Mouse (Mus musculus): ENCODE data around the gene 6030408B16Rik.

The 6030408B16Rik gene

GRCm38 (mm10) chr15:101297988-101298387 is 5.0 kb downstream of the 6030408B16Rik start:
- peaks cover 18% of the 10 kb centered on the region for H3K4me1 ChIP-seq (replicated peaks; ENCODE audit: low read depth, low read length)
- TF ChIP-seq POU5F1 (IDR thresholded peaks at IDR 0.05; ENCODE audit: borderline replicate concordance, low read length), result no peak

DNA sequence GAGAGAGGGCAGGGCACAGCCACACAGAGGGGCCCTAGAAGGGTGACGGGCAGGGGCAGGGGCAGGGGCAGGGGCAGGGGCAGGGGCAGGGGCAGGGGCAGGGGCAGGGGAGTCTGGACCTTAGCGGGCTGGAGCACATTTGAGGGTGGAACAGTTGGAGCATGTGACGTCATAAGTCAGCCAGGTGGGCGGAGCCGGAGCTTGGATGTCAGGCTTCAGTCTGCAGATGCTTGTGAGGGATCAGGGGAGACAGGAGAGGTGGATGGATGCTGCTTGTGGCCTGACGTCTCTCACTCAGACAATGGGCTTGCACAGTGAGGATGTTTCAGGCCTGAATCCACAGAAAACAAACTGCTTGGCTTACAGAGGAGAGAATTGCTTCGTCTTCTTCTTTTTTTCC is 5.5 kb downstream of the 6030408B16Rik start:
- no peaks in the 10 kb centered on the region for H3K36me3 ChIP-seq (ENCODE audit: insufficient read depth, low read length)
- TF ChIP-seq CTCF (conservative IDR thresholded peaks at IDR 0.05; ENCODE audit: low read length) (no peak), NANOG (IDR thresholded peaks at IDR 0.05; ENCODE audit: borderline replicate concordance, low read length) (no peak), POU5F1 (IDR thresholded peaks at IDR 0.05; ENCODE audit: borderline replicate concordance, low read length) (no peak)

More at GRCm38 (mm10) chr15:101297988-101298387, 5.0 kb downstream of the 6030408B16Rik start:
- H3K4me3 ChIP-seq (replicated peaks; ENCODE audit: low read length), result no peak overlapping the region
- H3K36me3 ChIP-seq (ENCODE audit: insufficient read depth, low read length), result no peaks in the 10 kb centered on the region
- no peaks in the 10 kb centered on the region for H3K9me3 ChIP-seq (ENCODE audit: low read length)
- H3K27me3 ChIP-seq (ENCODE audit: insufficient read depth, low read length), result peaks cover 5% of the 10 kb centered on the region

GRCm38 (mm10) chr15:101299480-101299960 is 6.5 kb downstream of the 6030408B16Rik start:
- TF ChIP-seq NANOG (IDR thresholded peaks at IDR 0.05; ENCODE audit: borderline replicate concordance, low read length) (no peak), POU5F1 (IDR thresholded peaks at IDR 0.05; ENCODE audit: borderline replicate concordance, low read length) (no peak), CTCF (conservative IDR thresholded peaks at IDR 0.05; ENCODE audit: low read length) (no peak)
- Histone ChIP-seq H3K36me3 (ENCODE audit: insufficient read depth, low read length) (no peaks in the 10 kb centered on the region), H3K4me1 (replicated peaks; ENCODE audit: low read depth, low read length) (0 out of 2 replicates have a peak, but pooled peaks cover 3% of the 10 kb centered on the region), H3K27me3 (ENCODE audit: insufficient read depth, low read length) (peaks cover 5% of the 10 kb centered on the region), H3K4me3 (replicated peaks; ENCODE audit: low read length) (no peak overlapping the region), H3K9me3 (ENCODE audit: low read length) (no peaks in the 10 kb centered on the region)

More for the DNA sequence above, 5.5 kb downstream of the 6030408B16Rik start:
- no peaks in the 10 kb centered on the region for H3K9me3 ChIP-seq (ENCODE audit: low read length)
- peaks cover 5% of the 10 kb centered on the region for H3K27me3 ChIP-seq (ENCODE audit: insufficient read depth, low read length)
- peaks cover 13% of the 10 kb centered on the region for H3K4me1 ChIP-seq (replicated peaks; ENCODE audit: low read depth, low read length)
- H3K4me3 ChIP-seq (replicated peaks; ENCODE audit: low read length), result no peak overlapping the region

- no peak overlapping the region for H3K4me3 ChIP-seq (replicated peaks; ENCODE audit: low read length)
- H3K9me3 ChIP-seq (ENCODE audit: low read length), result no peaks in the 10 kb centered on the region
- peaks cover 5% of the 10 kb centered on the region for H3K27me3 ChIP-seq (ENCODE audit: insufficient read depth, low read length)
- H3K36me3 ChIP-seq (ENCODE audit: insufficient read depth, low read length), result no peaks in the 10 kb centered on the region
- H3K4me1 ChIP-seq (replicated peaks; ENCODE audit: low read depth, low read length), result 0 out of 2 replicates have a peak, but pooled peaks cover 2% of the 10 kb centered on the region
- TF ChIP-seq CTCF (conservative IDR thresholded peaks at IDR 0.05; ENCODE audit: low read length) (no peak), NANOG (IDR thresholded peaks at IDR 0.05; ENCODE audit: borderline replicate concordance, low read length) (no peak), POU5F1 (IDR thresholded peaks at IDR 0.05; ENCODE audit: borderline replicate concordance, low read length) (no peak)
Measured at GRCm38 (mm10) chr15:101300128-101300527, 7.1 kb downstream of the 6030408B16Rik start.

- Histone ChIP-seq H3K4me3 (replicated peaks; ENCODE audit: low read length) (no peak overlapping the region), H3K9me3 (ENCODE audit: low read length) (no peaks in the 10 kb centered on the region), H3K27me3 (ENCODE audit: insufficient read depth, low read length) (peaks cover 5% of the 10 kb centered on the region; the same call in 1 of the 2 replicates), H3K4me1 (replicated peaks; ENCODE audit: low read depth, low read length) (no peaks in the 10 kb centered on the region), H3K36me3 (ENCODE audit: insufficient read depth, low read length) (no peaks in the 10 kb centered on the region)
- TF ChIP-seq CTCF (conservative IDR thresholded peaks at IDR 0.05; ENCODE audit: low read length) (no peak), NANOG (IDR thresholded peaks at IDR 0.05; ENCODE audit: borderline replicate concordance, low read length) (no peak), POU5F1 (IDR thresholded peaks at IDR 0.05; ENCODE audit: borderline replicate concordance, low read length) (no peak)
Measured at GRCm38 (mm10) chr15:101302201-101302600, 9.2 kb downstream of the 6030408B16Rik start.

DNA sequence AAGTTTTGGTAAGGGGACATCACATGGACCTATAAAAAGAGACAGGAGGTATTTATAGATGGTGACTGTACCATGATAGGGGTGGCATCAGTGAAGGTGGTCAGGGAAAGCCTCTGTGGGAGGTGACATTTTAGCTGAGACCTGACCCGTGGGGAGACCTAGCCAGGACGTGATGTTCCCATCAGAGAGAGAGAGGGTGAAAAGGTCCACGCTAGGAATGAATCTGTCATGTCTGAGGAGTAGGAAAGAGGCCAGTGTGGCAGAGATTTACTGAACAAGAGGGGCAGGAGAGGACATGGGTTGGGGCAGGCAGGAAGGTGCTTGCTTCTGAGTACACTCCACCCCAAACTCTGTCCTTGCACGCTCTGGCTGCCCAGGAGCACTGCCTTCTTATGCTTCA is 10.8 kb downstream of the 6030408B16Rik start:
- TF ChIP-seq POU5F1 (IDR thresholded peaks at IDR 0.05; ENCODE audit: borderline replicate concordance, low read length), result no peak
- no peak for TF ChIP-seq NANOG (IDR thresholded peaks at IDR 0.05; ENCODE audit: borderline replicate concordance, low read length)
- no peak for TF ChIP-seq CTCF (conservative IDR thresholded peaks at IDR 0.05; ENCODE audit: low read length)
- Histone ChIP-seq H3K36me3 (ENCODE audit: insufficient read depth, low read length) (no peaks in the 10 kb centered on the region), H3K27me3 (ENCODE audit: insufficient read depth, low read length) (no peaks in the 10 kb centered on the region; the same call in 1 of the 2 replicates), H3K4me3 (replicated peaks; ENCODE audit: low read length) (no peak overlapping the region), H3K4me1 (replicated peaks; ENCODE audit: low read depth, low read length) (no peaks in the 10 kb centered on the region), H3K9me3 (ENCODE audit: low read length) (no peaks in the 10 kb centered on the region)

- H3K9me3 ChIP-seq (ENCODE audit: low read length), result no peaks in the 10 kb centered on the region
- H3K4me1 ChIP-seq (replicated peaks; ENCODE audit: low read depth, low read length), result peaks cover 6% of the 10 kb centered on the region
- TF ChIP-seq CTCF (conservative IDR thresholded peaks at IDR 0.05; ENCODE audit: low read length) (no peak), NANOG (IDR thresholded peaks at IDR 0.05; ENCODE audit: borderline replicate concordance, low read length) (no peak), POU5F1 (IDR thresholded peaks at IDR 0.05; ENCODE audit: borderline replicate concordance, low read length) (no peak)
- H3K36me3 ChIP-seq (ENCODE audit: insufficient read depth, low read length), result no peaks in the 10 kb centered on the region
- H3K27me3 ChIP-seq (ENCODE audit: insufficient read depth, low read length), result no peaks in the 10 kb centered on the region; the same call in 1 of the 2 replicates
- no peak overlapping the region for H3K4me3 ChIP-seq (replicated peaks; ENCODE audit: low read length)
Measured at GRCm38 (mm10) chr15:101306459-101306858, 13.4 kb downstream of the 6030408B16Rik start.

GRCm38 (mm10) chr15:101308440-101309348 is 15.7 kb downstream of the 6030408B16Rik start:
- Histone ChIP-seq H3K4me1 (replicated peaks; ENCODE audit: low read depth, low read length) (peaks cover 10% of the 10 kb centered on the region), H3K27me3 (ENCODE audit: insufficient read depth, low read length) (no peaks in the 10 kb centered on the region), H3K36me3 (ENCODE audit: insufficient read depth, low read length) (no peaks in the 10 kb centered on the region), H3K4me3 (replicated peaks; ENCODE audit: low read length) (no peak overlapping the region), H3K9me3 (ENCODE audit: low read length) (no peaks in the 10 kb centered on the region)
- TF ChIP-seq POU5F1 (IDR thresholded peaks at IDR 0.05; ENCODE audit: borderline replicate concordance, low read length), result no peak

All from E14TG2a.4 (cell line).